Mouse (Mus musculus): ENCODE data around the gene Cmip. TPM values are rescaled to one million over a fixed set of nuclear protein-coding genes. Genes with fewer than 3 reads are reported as not detected.

Cmip gene
- polyA plus RNA-seq, 1 experiment from 2014 or later = 47.1 TPM

- no peaks in the 10 kb centered on the region for H3K27me3 ChIP-seq (replicated peaks; ENCODE audit: control insufficient read depth, insufficient read depth, low read length)
- no peak overlapping the region for H3K9ac ChIP-seq (ENCODE audit: low read depth, low read length)
- no peaks in the 10 kb centered on the region for H3K4me1 ChIP-seq (replicated peaks; ENCODE audit: control insufficient read depth, insufficient read depth, low read length)
- no peak overlapping the region for H3K27ac ChIP-seq (ENCODE audit: low read depth, low read length)
- no peaks in the 10 kb centered on the region for H3K9me3 ChIP-seq (ENCODE audit: control insufficient read depth)
- TF ChIP-seq CTCF (IDR thresholded peaks at IDR 0.05; ENCODE audit: low read depth) = no peak
- H3K36me3 ChIP-seq (ENCODE audit: control insufficient read depth, insufficient read depth) = no peaks in the 10 kb centered on the region
- WGBS = 77% methylated on average over 12 of the region's 12 CpGs
- no peak overlapping the region for H3K4me3 ChIP-seq (ENCODE audit: low read depth, low read length)
- no peak for ATAC-seq
- H3K4me2 ChIP-seq (replicated peaks; ENCODE audit: low read depth) = no peak overlapping the region
Measured at GRCm38 (mm10) chr8:117226306-117226705, 30.6 kb upstream of the Cmip start.

GRCm38 (mm10) chr8:117227339-117227738 lies 29.5 kb upstream of the Cmip start:
- no peak overlapping the region for H3K4me3 ChIP-seq (ENCODE audit: low read depth, low read length)
- WGBS = 78% methylated on average over 2 of the region's 2 CpGs
- H3K27me3 ChIP-seq (replicated peaks; ENCODE audit: control insufficient read depth, insufficient read depth, low read length) = no peaks in the 10 kb centered on the region
- no peak overlapping the region for H3K9ac ChIP-seq (ENCODE audit: low read depth, low read length)
- no peaks in the 10 kb centered on the region for H3K36me3 ChIP-seq (ENCODE audit: control insufficient read depth, insufficient read depth)
- H3K4me2 ChIP-seq (replicated peaks; ENCODE audit: low read depth) = no peak overlapping the region
- TF ChIP-seq CTCF (IDR thresholded peaks at IDR 0.05; ENCODE audit: low read depth) = no peak
- H3K4me1 ChIP-seq (replicated peaks; ENCODE audit: control insufficient read depth, insufficient read depth, low read length) = no peaks in the 10 kb centered on the region
- no peak for ATAC-seq
- no peaks in the 10 kb centered on the region for H3K9me3 ChIP-seq (ENCODE audit: control insufficient read depth)
- H3K27ac ChIP-seq (ENCODE audit: low read depth, low read length) = no peak overlapping the region

GRCm38 (mm10) chr8:117233199-117233598 lies 23.7 kb upstream of the Cmip start:
- WGBS = 88% methylated on average over 7 of the region's 7 CpGs
- ATAC-seq = no peak
- H3K9ac ChIP-seq (ENCODE audit: low read depth, low read length) = no peak overlapping the region

GRCm38 (mm10) chr8:117236531-117236930 lies 20.3 kb upstream of the Cmip start:
- Histone ChIP-seq H3K4me2 (replicated peaks; ENCODE audit: low read depth) (no peak overlapping the region), H3K9me3 (ENCODE audit: control insufficient read depth) (no peaks in the 10 kb centered on the region), H3K4me3 (ENCODE audit: low read depth, low read length) (no peak overlapping the region), H3K36me3 (ENCODE audit: control insufficient read depth, insufficient read depth) (no peaks in the 10 kb centered on the region), H3K27me3 (replicated peaks; ENCODE audit: control insufficient read depth, insufficient read depth, low read length) (no peaks in the 10 kb centered on the region), H3K27ac (ENCODE audit: low read depth, low read length) (no peak overlapping the region), H3K9ac (ENCODE audit: low read depth, low read length) (no peak overlapping the region), H3K4me1 (replicated peaks; ENCODE audit: control insufficient read depth, insufficient read depth, low read length) (no peaks in the 10 kb centered on the region)
- no peak for TF ChIP-seq CTCF (IDR thresholded peaks at IDR 0.05; ENCODE audit: low read depth)
- 97% methylated on average over 4 of the region's 4 CpGs for WGBS
- ATAC-seq = no peak

More at GRCm38 (mm10) chr8:117233199-117233598, 23.7 kb upstream of the Cmip start:
- no peak for TF ChIP-seq CTCF (IDR thresholded peaks at IDR 0.05; ENCODE audit: low read depth)
- Histone ChIP-seq H3K27ac (ENCODE audit: low read depth, low read length) (no peak overlapping the region), H3K4me2 (replicated peaks; ENCODE audit: low read depth) (no peak overlapping the region), H3K9me3 (ENCODE audit: control insufficient read depth) (no peaks in the 10 kb centered on the region), H3K4me1 (replicated peaks; ENCODE audit: control insufficient read depth, insufficient read depth, low read length) (no peaks in the 10 kb centered on the region), H3K36me3 (ENCODE audit: control insufficient read depth, insufficient read depth) (no peaks in the 10 kb centered on the region), H3K27me3 (replicated peaks; ENCODE audit: control insufficient read depth, insufficient read depth, low read length) (no peaks in the 10 kb centered on the region), H3K4me3 (ENCODE audit: low read depth, low read length) (no peak overlapping the region)

GRCm38 (mm10) chr8:117240326-117240725 lies 16.5 kb upstream of the Cmip start:
- no peaks in the 10 kb centered on the region for H3K4me1 ChIP-seq (replicated peaks; ENCODE audit: control insufficient read depth, insufficient read depth, low read length)
- TF ChIP-seq CTCF (IDR thresholded peaks at IDR 0.05; ENCODE audit: low read depth) = no peak
- H3K36me3 ChIP-seq (ENCODE audit: control insufficient read depth, insufficient read depth) = no peaks in the 10 kb centered on the region
- ATAC-seq = no peak
- H3K4me3 ChIP-seq (ENCODE audit: low read depth, low read length) = no peak overlapping the region
- no peaks in the 10 kb centered on the region for H3K27me3 ChIP-seq (replicated peaks; ENCODE audit: control insufficient read depth, insufficient read depth, low read length)
- H3K9me3 ChIP-seq (ENCODE audit: control insufficient read depth) = no peaks in the 10 kb centered on the region
- H3K27ac ChIP-seq (ENCODE audit: low read depth, low read length) = no peak overlapping the region
- no peak overlapping the region for H3K9ac ChIP-seq (ENCODE audit: low read depth, low read length)
- H3K4me2 ChIP-seq (replicated peaks; ENCODE audit: low read depth) = no peak overlapping the region
- WGBS = 80% methylated on average over 5 of the region's 5 CpGs

GRCm38 (mm10) chr8:117240841-117241494 lies 15.9 kb upstream of the Cmip start:
- Histone ChIP-seq H3K4me3 (ENCODE audit: low read depth, low read length) (no peak overlapping the region), H3K4me1 (replicated peaks; ENCODE audit: control insufficient read depth, insufficient read depth, low read length) (no peaks in the 10 kb centered on the region), H3K4me2 (replicated peaks; ENCODE audit: low read depth) (no peak overlapping the region), H3K27me3 (replicated peaks; ENCODE audit: control insufficient read depth, insufficient read depth, low read length) (no peaks in the 10 kb centered on the region), H3K27ac (ENCODE audit: low read depth, low read length) (no peak overlapping the region), H3K36me3 (ENCODE audit: control insufficient read depth, insufficient read depth) (no peaks in the 10 kb centered on the region), H3K9ac (ENCODE audit: low read depth, low read length) (no peak overlapping the region), H3K9me3 (ENCODE audit: control insufficient read depth) (no peaks in the 10 kb centered on the region)
- no peak for TF ChIP-seq CTCF (IDR thresholded peaks at IDR 0.05; ENCODE audit: low read depth)
- no peak for ATAC-seq
- 81% methylated on average over 5 of the region's 5 CpGs for WGBS
